Mouse (Mus musculus) spleen, postnatal 4 days (tissue): Measurements from ENCODE around the gene Cdc6.

ENCODE experiments used
- DNase-seq, 2 experiments: peaks; one replicate each; pipeline ENCODE4 v3.0.0; 2022; ENCODE audit warnings: low spot score in 2 of 2

Cdc6 gene

GRCm38 (mm10) chr11:98907437-98908173 lies at the start of gene Cdc6:
Gene Cdc6, plus strand, starts transcription at chr11:98907801.
- peak; percentile 96 to 97 for DNase-seq

DNA sequence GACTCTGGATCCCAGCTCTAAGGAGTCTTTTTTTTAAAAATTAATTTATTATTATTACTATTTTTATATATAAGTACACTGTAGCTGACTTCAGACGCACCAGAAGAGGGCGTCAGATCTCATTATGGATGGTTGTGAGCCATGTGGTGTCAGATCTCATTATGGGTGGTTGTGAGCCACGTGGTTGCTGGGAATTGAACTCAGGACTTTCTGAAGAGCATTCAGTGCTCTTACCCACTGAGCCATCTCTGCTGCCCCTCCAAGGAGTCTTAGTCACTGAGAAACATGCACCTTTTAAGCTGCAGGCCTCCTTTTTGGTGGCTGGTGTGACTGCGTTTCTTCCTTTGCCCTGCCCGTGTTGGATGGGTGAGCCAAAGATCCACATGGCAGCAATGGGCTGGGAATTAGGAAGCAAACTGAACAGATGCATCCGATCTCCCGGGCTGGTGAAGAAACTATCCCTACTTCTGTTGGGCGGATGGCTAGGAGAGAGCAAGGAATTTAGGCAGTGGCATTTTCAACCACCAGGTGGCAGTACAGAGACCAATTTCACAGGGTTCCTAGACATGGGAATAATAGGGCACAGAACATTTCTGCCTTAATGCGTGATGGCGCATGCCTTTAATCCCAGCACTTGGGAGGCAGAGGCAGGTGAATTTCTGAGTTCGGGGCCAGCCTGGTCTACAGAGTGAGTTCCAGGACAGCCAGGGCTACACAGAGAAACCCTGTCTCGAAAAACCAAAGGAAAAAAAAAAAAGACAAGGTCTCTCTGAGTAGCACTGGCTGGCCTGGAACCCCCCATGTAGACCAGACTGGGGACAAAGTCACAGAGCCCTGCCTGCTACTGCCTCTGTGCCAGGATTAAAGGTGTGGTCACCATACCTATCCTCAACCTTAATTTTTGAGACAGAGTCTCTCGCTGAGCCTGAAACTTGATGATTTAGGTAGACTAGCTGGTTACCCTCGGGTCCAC lies 48.6 kb upstream of the Cdc6 start:
- DNase-seq = peak; percentile 87 to 94

- peak; percentile 96 to 98 for DNase-seq
Observed at GRCm38 (mm10) chr11:98863028-98863750, 44.4 kb upstream of the Cdc6 start, which contains the start of gene Wipf2. Gene Wipf2, plus strand, starts transcription at chr11:98863638.

GRCm38 (mm10) chr11:98863751-98864429 lies 43.7 kb upstream of the Cdc6 start:
- peak in 1 of 2 experiments; percentile 41 for DNase-seq

- DNase-seq = no peak
Observed at GRCm38 (mm10) chr11:98867293-98867692, 40.3 kb upstream of the Cdc6 start.

- no peak for DNase-seq
Observed at GRCm38 (mm10) chr11:98869906-98870305, 37.7 kb upstream of the Cdc6 start.

DNA sequence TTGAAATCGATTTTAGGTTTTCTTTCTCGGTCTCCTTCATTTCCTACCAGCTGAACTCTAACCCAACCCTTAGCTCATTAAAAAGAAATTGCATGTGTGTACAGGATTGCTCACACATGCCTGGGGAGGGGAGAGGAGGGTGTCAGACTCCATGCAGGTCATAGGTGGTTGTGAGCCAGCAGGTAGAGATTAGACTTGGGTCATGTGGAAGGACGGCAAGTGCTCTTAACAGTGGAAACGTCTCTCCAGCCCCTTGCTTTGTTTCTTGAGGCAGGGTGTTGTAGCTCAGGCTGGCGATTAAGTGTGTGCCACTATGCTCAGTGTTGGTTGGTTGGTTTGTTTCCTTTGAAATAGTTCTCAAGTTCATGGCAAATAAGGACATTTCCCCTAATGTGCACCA lies 36.8 kb upstream of the Cdc6 start:
- no peak for DNase-seq

- no peak for DNase-seq
Observed at GRCm38 (mm10) chr11:98871416-98871815, 36.2 kb upstream of the Cdc6 start.

- DNase-seq = no peak
Observed at GRCm38 (mm10) chr11:98872040-98872439, 35.6 kb upstream of the Cdc6 start.

GRCm38 (mm10) chr11:98873900-98874299 lies 33.7 kb upstream of the Cdc6 start:
- DNase-seq = peak in 1 of 2 experiments; percentile 54

DNA sequence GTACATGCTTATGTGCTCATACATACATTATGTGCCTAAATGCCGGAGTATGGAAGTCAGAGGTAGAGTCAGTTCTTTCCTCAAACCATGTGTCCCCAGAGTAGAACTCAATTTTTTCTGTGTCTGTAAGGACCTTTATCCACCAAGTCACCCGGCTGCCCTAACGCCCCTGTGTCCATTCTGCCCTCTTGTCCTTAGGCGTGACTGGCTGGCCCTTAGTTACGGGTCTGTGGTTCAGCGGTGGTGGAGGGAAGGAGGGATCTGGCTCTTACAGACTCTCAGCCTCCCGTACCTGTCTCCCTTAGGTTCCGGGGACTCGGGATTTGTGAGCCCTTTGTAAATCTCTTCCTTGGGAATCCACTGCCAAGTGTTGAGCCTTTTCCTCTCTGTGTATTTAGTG lies 30.6 kb upstream of the Cdc6 start:
- no peak for DNase-seq

DNA sequence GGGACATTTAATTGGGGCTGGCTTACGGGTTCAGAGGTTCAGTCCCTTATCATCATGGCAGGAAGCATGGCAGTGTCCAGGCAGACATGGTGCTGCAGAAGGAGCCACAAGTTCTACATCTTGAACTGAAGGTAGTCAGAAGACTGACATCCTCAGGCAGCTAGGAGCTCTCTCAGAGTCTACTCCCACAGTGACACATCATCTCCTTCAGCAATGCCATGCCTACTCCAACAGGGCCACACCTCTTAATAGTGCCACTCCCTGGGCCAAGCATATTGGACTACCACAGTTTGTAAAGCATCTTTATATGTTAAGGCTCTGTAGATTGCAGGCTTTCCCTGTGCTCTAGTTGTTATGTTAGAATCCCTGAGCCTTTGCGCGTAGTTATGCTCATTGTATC lies 19.9 kb upstream of the Cdc6 start:
- no peak for DNase-seq

- no peak for DNase-seq
Observed at GRCm38 (mm10) chr11:98889077-98889476, 18.5 kb upstream of the Cdc6 start.

- no peak for DNase-seq
Observed at GRCm38 (mm10) chr11:98889977-98890376, 17.6 kb upstream of the Cdc6 start.

- no peak for DNase-seq
Observed at GRCm38 (mm10) chr11:98892426-98892825, 15.2 kb upstream of the Cdc6 start.

DNA sequence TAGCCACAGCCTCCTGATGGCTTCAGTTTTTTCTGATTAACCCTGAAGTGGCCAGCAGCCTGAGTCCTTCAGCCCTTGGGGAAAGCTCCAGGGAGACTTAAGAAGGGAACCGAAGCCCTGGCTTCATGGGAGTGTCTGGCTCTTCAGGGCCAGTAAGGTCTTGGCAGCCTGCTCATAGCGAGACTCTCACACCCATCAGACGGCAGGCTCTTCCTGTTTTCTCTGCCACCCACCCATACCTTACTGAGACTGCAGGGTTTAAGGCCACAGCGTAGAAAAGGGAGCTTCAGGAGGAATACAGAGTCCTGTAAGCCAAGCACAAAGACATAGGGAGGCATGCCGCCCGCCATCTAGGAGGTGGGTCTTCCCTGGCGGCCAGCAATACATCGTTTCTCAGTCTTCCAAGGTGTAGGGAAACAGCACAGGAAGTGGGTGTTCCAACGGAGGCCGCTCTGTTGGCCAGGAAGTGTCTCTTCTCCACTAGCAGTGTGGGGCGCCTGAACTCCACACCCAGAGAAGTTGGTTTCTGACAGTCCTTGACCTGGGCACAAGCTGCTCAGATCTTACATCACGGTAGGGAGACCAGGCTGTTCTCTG lies 7.0 kb upstream of the Cdc6 start:
- DNase-seq = no peak

DNA sequence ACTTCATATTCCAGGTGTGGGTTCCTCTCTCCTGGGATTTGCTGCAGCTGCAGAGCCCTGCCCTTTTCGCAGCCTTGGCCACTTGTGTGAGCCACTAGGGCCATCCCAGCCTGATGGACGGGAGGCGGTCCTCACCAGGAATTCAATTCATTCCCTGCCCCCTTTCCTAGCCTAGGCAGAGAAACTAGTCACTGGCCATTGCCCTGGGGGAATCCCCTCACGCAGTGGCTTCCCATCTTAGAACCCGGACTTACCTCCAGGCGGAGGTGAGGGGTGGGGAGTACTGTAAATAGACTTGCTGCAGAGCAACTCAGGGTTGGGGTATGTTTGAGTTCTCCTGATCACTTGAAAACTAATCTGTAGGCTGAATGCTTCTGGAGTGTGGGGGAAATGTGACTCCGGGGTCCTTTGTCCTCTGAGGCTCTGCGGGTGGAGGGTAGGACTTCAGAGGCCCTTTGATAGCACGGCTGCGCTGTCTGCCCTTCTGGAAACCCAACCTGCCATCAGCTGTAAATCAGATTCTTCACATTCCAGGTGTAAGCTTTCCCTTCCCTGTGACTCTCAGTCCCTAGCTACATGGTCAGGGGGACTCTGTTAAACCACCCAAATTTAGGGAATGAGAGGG lies 4.9 kb upstream of the Cdc6 start:
- no peak for DNase-seq

- no peak for DNase-seq
Observed at GRCm38 (mm10) chr11:98904577-98904976, 3.0 kb upstream of the Cdc6 start.

DNA sequence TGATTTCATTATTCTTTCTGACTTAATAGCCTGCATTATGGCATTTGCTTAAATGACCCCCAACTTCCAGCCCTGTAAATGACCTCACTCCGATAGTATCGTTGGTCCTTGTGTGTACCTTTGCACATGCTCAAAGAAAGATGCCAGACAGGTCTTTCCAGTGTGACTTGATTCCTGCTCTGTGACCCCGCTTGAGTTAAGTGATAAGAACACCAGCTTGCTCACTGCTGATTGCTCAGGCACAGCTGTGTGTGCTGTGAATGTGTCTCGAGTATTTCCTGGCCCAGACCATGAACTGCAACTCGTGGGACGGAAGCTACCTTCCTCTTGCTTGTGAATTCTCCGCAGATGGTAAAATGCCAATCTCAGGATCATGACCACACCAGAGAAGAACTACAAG lies 2.6 kb upstream of the Cdc6 start:
- DNase-seq = no peak

GRCm38 (mm10) chr11:98905583-98905982 lies 2.0 kb upstream of the Cdc6 start:
- DNase-seq = no peak

DNA sequence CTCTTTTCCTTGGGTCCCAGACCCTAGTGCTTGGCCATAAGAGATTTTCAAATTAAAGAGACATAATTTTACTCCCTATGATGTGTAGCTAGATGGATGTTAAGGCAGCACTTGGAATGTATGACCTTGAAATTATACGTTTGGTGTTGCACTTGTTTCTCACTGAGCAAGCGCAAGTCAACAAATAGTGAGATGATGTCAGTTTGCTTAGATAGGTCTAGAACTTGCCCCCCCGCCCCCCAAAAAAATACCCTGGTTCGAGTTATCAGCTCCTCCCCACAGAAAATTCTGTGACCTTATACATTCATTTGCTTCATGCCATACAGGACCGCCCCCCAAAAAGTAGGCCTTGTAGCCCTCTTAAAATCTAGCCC lies 551 bp upstream of the Cdc6 start:
- DNase-seq = no peak
